Mouse (Mus musculus) ovary, postnatal 36 days (tissue): ENCODE data around the gene Cdh13.

Source experiments
- DNase-seq: peaks from one replicate; pipeline ENCODE4 v3.0.0; 2022; ENCODE audit warnings: low spot score, mixed read lengths

Gene Cdh13

GRCm38 (mm10) chr8:118569366-118569765 is 285.8 kb downstream of the Cdh13 start:
- DNase-seq, result no peak

- no peak for DNase-seq
Measured at GRCm38 (mm10) chr8:118581256-118581655, 297.7 kb downstream of the Cdh13 start.

- DNase-seq, result no peak
Measured at GRCm38 (mm10) chr8:118582185-118582584, 298.7 kb downstream of the Cdh13 start.

DNA sequence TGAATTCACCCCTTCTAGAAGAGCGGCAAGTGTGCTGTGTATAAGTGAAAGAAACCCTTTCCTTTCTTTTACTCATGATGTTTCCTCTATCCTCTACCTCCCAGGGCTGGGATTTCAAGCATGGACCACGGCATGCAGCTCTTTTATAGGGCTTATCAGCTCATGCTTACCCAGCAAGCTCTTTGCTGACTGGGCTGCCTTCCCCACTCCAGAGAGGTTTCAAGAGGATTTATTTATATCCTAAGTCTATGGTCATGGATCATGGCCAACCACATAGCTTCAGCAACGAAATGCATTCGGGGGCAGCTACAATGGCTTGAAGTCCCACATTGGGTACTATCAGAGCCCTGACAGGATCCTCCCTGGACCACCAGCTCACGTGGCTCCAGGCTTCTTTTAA is 304.4 kb downstream of the Cdh13 start:
- no peak for DNase-seq

DNA sequence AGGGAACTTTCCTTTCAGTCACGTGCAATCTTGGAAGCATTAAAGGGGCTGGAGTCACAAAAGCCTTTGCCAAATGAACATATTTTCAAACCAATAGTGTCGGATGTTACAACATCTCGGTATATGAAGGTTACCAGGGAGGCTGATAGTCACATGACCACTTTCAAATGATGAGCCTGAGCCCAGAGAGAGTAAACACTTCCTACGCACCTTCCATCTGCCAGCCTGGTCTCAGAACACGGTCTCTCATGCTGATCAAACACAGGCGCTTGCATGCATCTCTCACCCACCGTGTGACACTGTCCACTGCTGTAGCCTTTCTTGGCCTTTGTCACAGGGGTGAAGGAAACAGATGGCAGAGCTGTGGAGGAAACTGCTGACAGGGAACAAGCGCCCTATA is 313.3 kb downstream of the Cdh13 start:
- no peak for DNase-seq

DNA sequence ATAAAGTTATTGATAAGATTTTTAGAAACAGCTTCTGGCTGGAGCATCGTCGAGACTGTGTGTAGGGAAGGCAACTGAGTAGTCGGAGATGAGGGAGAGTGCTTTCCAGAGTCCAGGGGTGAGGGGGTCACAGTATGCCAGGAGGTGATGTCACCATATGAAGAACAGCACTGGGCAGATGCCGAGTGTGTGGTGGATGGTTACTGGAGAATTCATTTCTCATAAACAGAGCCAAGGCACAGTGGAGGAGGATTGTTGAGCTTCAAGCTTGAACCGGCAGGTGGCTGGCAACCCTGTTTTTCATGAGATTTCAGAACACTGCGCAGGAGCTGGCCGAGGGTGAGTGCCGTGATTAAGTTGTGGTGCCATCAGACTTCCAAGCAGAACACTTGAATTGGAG is 317.8 kb downstream of the Cdh13 start:
- no peak for DNase-seq

- DNase-seq, result no peak
Measured at GRCm38 (mm10) chr8:118602074-118602473, 318.5 kb downstream of the Cdh13 start.

- DNase-seq, result no peak
Measured at GRCm38 (mm10) chr8:118611551-118611950, 328.0 kb downstream of the Cdh13 start.

- no peak for DNase-seq
Measured at GRCm38 (mm10) chr8:118618195-118618594, 334.7 kb downstream of the Cdh13 start.

- DNase-seq, result no peak
Measured at GRCm38 (mm10) chr8:118626425-118626824, 342.9 kb downstream of the Cdh13 start.

- DNase-seq, result no peak
Measured at GRCm38 (mm10) chr8:118627737-118628136, 344.2 kb downstream of the Cdh13 start.

DNA sequence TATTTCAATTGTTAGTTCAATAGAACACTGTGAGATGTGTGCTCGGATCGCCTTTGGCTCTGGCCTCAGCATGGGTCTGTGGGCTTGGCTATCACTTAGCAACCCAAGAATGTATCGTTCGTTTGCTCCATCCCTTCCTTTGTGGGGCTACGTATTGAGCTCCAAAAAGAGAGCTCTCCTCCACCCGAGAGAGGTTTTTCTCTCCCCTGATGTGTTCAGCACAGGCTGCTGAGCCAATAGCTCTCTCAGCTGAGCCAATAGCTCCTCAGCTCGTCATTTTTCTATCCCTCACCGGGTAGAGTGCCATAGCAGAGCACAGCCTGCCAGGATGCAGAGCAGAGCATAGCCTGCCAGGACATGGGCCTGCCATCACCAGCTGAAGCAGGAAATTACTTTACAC is 345.2 kb downstream of the Cdh13 start:
- DNase-seq, result no peak

GRCm38 (mm10) chr8:118635296-118636060 is 351.9 kb downstream of the Cdh13 start:
- DNase-seq, result no peak

DNA sequence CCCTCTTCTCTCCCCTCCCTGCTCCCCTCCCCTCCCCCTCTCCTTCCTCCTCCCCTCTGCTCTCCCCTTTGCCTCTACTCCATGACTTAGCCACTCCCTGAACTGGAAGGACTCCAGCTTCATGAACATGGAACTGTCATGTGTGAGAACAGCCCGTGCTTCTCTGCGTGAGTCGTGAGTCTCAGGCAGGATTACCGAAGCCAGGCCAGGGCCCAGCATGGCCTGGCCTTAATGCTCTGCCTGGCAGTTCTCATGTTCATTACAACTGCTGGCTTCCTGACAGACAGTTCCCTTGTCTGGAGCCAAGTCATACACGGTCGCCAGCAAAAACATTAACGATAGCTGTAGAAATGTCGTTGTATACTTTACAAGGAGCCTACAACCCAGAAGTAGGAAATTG is 356.1 kb downstream of the Cdh13 start:
- DNase-seq, result no peak

- no peak for DNase-seq
Measured at GRCm38 (mm10) chr8:118641799-118642198, 358.3 kb downstream of the Cdh13 start.

DNA sequence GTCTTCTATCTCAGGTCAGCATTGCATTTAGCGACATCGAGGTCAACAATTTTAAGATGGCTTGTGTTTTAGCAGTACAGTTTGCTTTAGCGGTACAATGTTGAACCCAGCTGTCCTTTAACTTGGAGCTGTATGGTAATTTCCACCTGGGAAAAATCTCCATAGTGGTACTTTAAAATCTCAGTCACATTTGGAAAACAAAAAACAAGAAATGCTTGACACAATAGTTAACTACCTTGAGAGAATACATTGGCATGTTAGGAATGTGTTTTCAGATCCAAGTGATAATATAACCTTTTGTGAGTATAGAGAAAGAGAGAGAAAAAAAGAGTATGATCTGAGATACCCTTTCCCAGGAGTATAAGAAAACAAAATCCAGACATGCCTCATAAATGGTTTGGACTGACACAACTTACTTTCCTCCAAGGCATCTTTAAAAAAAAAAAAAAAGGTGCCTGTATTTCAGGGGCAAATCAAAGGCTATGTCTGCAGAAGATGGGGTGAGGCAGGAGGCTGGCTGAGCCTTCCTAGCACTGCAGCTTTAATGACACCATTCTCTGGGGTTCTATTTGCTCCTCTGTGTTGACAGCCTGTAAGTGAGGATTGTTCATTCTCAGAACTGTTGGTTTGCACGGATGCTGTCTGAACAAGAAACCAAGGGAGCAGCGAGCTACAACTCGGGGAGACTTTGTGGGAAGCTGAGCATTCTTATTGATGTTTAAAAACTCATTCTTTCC is 365.4 kb downstream of the Cdh13 start:
- DNase-seq, result no peak

GRCm38 (mm10) chr8:118649981-118650380 is 366.4 kb downstream of the Cdh13 start:
- no peak for DNase-seq

GRCm38 (mm10) chr8:118662001-118662829 is 378.7 kb downstream of the Cdh13 start:
- DNase-seq, result no peak

DNA sequence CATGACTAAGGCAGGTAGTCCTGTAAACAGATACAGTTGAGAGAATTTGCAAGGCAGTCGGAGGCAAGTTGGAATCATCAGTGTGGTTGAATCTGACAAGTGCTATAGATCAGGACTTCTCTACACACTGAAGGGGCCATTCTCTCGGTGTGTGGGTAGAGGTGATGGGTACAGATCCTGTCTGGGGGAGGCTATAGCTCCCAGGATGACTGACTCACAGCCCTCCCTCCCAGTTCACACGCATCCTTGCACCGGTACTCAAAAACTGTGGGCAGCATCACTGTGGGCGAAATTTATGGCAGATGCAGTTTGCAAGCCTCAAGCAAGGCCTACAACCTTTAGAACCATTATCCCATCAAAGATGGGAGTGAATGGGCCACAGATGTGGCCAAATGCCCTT is 381.5 kb downstream of the Cdh13 start:
- DNase-seq, result no peak

- no peak for DNase-seq
Measured at GRCm38 (mm10) chr8:118667736-118668135, 384.2 kb downstream of the Cdh13 start.

- DNase-seq, result no peak
Measured at GRCm38 (mm10) chr8:118676233-118676632, 392.7 kb downstream of the Cdh13 start.

DNA sequence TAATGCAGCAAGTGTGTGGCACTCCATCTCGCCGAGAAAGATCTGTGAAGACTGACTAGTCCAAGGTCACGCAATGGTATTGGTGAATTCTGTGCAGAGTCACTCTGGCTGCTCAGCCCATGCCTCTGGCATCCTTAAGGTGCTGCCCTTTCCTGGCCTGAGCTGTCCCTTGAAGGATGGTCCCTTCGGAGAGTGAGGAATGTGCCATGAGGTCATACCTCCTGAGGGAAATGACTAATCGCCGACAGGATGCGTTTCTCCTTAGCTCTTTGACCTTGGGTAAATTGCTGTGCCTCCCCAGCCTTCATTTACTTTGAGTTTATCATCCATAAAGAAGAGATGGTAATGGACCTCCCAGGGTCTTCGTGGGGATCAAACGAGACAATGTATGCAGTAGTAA is 395.8 kb downstream of the Cdh13 start:
- no peak for DNase-seq

DNA sequence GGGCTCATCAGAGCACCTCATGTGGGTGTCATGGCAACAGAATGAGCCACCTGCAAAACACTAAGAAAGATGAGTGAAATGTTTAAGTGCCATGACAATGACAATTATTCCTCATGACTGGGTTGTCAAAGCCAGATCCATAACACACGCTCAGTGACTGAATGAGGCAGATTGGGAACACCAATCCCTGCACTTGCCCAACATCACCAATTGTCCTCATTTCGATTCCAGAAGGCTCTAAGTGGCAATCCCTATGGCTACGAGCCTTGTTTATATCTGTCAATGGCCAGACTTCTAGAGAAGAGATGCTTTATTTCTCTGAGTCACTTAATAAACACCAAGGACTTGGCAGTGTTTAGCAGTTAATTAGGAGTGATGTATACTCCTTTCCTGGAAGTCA is 399.9 kb downstream of the Cdh13 start:
- no peak for DNase-seq
